ENCODE assay signal across 34 mouse cellular contexts in the genomic region with DNA sequence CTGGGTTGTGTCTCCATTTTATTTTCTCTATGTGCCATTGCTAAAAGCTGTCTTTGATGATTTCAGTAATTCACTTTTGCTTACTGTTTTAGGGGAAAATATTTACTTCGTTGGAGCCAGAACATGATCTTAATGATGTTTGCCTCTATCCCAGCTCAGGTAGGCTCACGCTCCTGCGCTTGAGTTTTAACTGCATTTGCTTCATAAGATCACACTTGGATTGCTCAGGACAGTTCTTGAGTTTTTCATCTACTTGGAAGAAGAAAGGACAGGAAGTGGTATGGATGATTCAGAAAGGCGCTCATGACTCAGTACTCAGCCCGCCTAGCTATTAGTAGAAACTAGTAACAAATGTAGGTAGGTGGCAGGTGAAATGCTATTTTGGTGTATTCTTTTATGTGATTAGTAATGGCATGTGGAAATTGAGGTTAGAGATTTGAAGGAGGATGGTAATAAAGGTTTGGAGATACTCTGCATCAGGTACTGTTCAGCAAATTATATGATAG. TPM values are rescaled to one million over a fixed set of nuclear protein-coding genes. Genes with fewer than 3 reads are reported as not detected.
DNase-seq lines count a peak whose midpoint lies in the region; ATAC-seq and TF ChIP-seq lines count a peak whose summit lies in the region.
"Had no signal": no experiment of that assay in that cellular context is flagged by ENCODE, and none has a peak within 500 bp of the region (broad histone marks: within the 10 kb centered on the region; RNA-seq: fewer than 3 reads in every experiment).

No protein-coding gene starts in this region.

- H3K4me2 ChIP-seq in midbrain, embryonic 11.5 days = no peak overlapping the region
- H3K4me2 ChIP-seq in midbrain, embryonic 15.5 days = no peak overlapping the region
- no peak overlapping the region for H3K4me2 ChIP-seq in hindbrain, embryonic 14.5 days (replicated peaks)
- no peak overlapping the region for H3K4me2 ChIP-seq in stomach, postnatal 0 days (replicated peaks; ENCODE audit: low read depth)
- H3K4me2 ChIP-seq: embryonic facial prominence, embryonic 12.5 days; forebrain, embryonic 15.5 days; heart, embryonic 13.5 days; limb, embryonic 12.5 days; midbrain, embryonic 13.5 days had no signal

- no peak for TF ChIP-seq EP300 in stomach, postnatal 0 days (optimal IDR thresholded peaks at IDR 0.05)

- H3K4me1 ChIP-seq in midbrain, embryonic 11.5 days (ENCODE audit: control insufficient read depth, insufficient read depth, low read length) = no peaks in the 10 kb centered on the region
- no peaks in the 10 kb centered on the region for H3K4me1 ChIP-seq in midbrain, embryonic 15.5 days
- no peaks in the 10 kb centered on the region for H3K4me1 ChIP-seq in hindbrain, embryonic 14.5 days (replicated peaks; ENCODE audit: control insufficient read depth, insufficient read depth, low read length)
- H3K4me1 ChIP-seq in stomach, postnatal 0 days (replicated peaks; ENCODE audit: control insufficient read depth, insufficient read depth) = no peaks in the 10 kb centered on the region
- H3K4me1 ChIP-seq: embryonic facial prominence, embryonic 12.5 days; forebrain, embryonic 10.5 days; forebrain, embryonic 15.5 days; heart, embryonic 13.5 days; hindbrain, embryonic 10.5 days; limb, embryonic 12.5 days; midbrain, embryonic 13.5 days had no signal

- no peak overlapping the region for H3K27ac ChIP-seq in midbrain, embryonic 11.5 days (ENCODE audit: low read depth, low read length)
- no peak overlapping the region for H3K27ac ChIP-seq in midbrain, embryonic 15.5 days
- no peak overlapping the region for H3K27ac ChIP-seq in hindbrain, embryonic 14.5 days
- no peak overlapping the region for H3K27ac ChIP-seq in stomach, postnatal 0 days (replicated peaks)
- H3K27ac ChIP-seq: embryonic facial prominence, embryonic 12.5 days; forebrain, embryonic 10.5 days; forebrain, embryonic 15.5 days; heart, adult 2 months; heart, embryonic 13.5 days; hindbrain, embryonic 10.5 days; kidney, postnatal 0 days; left cerebral cortex, adult 2 months; limb, embryonic 12.5 days; midbrain, embryonic 13.5 days had no signal

- H3K27me3 ChIP-seq in midbrain, embryonic 11.5 days (ENCODE audit: control insufficient read depth, insufficient read depth, low read length) = no peaks in the 10 kb centered on the region
- no peaks in the 10 kb centered on the region for H3K27me3 ChIP-seq in midbrain, embryonic 15.5 days (replicated peaks)
- H3K27me3 ChIP-seq in hindbrain, embryonic 14.5 days (ENCODE audit: control insufficient read depth, insufficient read depth, low read length) = no peaks in the 10 kb centered on the region
- H3K27me3 ChIP-seq in stomach, postnatal 0 days (ENCODE audit: control insufficient read depth, insufficient read depth, low read length) = no peaks in the 10 kb centered on the region
- H3K27me3 ChIP-seq: embryonic facial prominence, embryonic 12.5 days; forebrain, embryonic 15.5 days; heart, embryonic 13.5 days; limb, embryonic 12.5 days; megakaryocyte, embryonic 14.5 days; midbrain, embryonic 13.5 days had no signal

- ATAC-seq in midbrain, embryonic 11.5 days (ENCODE audit: low FRiP score) = no peak
- no peak for ATAC-seq in midbrain, embryonic 15.5 days (replicated peaks)
- peak; percentile 66 for ATAC-seq in CD4-positive, CD25-positive, alpha-beta regulatory T cell, adult 4 months
- ATAC-seq in hindbrain, embryonic 14.5 days (ENCODE audit: low FRiP score) = no peak
- ATAC-seq in stomach, postnatal 0 days (ENCODE audit: low FRiP score, low TSS enrichment) = no peak
- ATAC-seq: forebrain, embryonic 15.5 days; hindbrain, embryonic 16.5 days; intestine, embryonic 16.5 days; midbrain, embryonic 13.5 days had no signal

- H3K36me3 ChIP-seq in midbrain, embryonic 11.5 days (ENCODE audit: control insufficient read depth, insufficient read depth, low read length) = peaks cover 11% of the 10 kb centered on the region; the same call in 1 of the 2 replicates
- H3K36me3 ChIP-seq in midbrain, embryonic 15.5 days (replicated peaks) = peaks cover 51% of the 10 kb centered on the region
- H3K36me3 ChIP-seq in hindbrain, embryonic 14.5 days (replicated peaks; ENCODE audit: control insufficient read depth, insufficient read depth) = peaks cover 92% of the 10 kb centered on the region
- peaks cover 23% of the 10 kb centered on the region for H3K36me3 ChIP-seq in stomach, postnatal 0 days (ENCODE audit: control insufficient read depth, insufficient read depth, low read length)

- no peak for TF ChIP-seq CTCF in stomach, postnatal 0 days (IDR thresholded peaks at IDR 0.05; ENCODE audit: low read depth)

- 95% methylated on average over 5 of the region's 5 CpGs for WGBS in midbrain, embryonic 11.5 days
- 97% methylated on average over 5 of the region's 5 CpGs for WGBS in midbrain, embryonic 15.5 days
- WGBS in hindbrain, embryonic 14.5 days = 99% methylated on average over 5 of the region's 5 CpGs
- 89% methylated on average over 5 of the region's 5 CpGs for WGBS in stomach, postnatal 0 days

- H3K9me3 ChIP-seq in midbrain, embryonic 11.5 days (ENCODE audit: control insufficient read depth, low read length) = no peaks in the 10 kb centered on the region
- H3K9me3 ChIP-seq in midbrain, embryonic 15.5 days = no peaks in the 10 kb centered on the region
- no peaks in the 10 kb centered on the region for H3K9me3 ChIP-seq in hindbrain, embryonic 14.5 days (ENCODE audit: control insufficient read depth, low read length)
- no peaks in the 10 kb centered on the region for H3K9me3 ChIP-seq in stomach, postnatal 0 days (ENCODE audit: control insufficient read depth, low read length)
- H3K9me3 ChIP-seq: embryonic facial prominence, embryonic 12.5 days; forebrain, embryonic 10.5 days; forebrain, embryonic 15.5 days; heart, embryonic 13.5 days; hindbrain, embryonic 10.5 days; limb, embryonic 12.5 days; megakaryocyte, embryonic 14.5 days; midbrain, embryonic 13.5 days had no signal

- no peak overlapping the region for H3K4me3 ChIP-seq in midbrain, embryonic 11.5 days (ENCODE audit: low read depth, low read length)
- no peak overlapping the region for H3K4me3 ChIP-seq in midbrain, embryonic 15.5 days
- H3K4me3 ChIP-seq in hindbrain, embryonic 14.5 days (replicated peaks; ENCODE audit: low read length) = no peak overlapping the region
- no peak overlapping the region for H3K4me3 ChIP-seq in stomach, postnatal 0 days (ENCODE audit: low read depth, low read length)
- H3K4me3 ChIP-seq: embryonic facial prominence, embryonic 12.5 days; forebrain, embryonic 10.5 days; forebrain, embryonic 15.5 days; heart, adult 2 months; heart, embryonic 13.5 days; hindbrain, embryonic 10.5 days; left cerebral cortex, adult 2 months; limb, embryonic 12.5 days; megakaryocyte, embryonic 14.5 days; midbrain, embryonic 13.5 days had no signal

- H3K9ac ChIP-seq in midbrain, embryonic 11.5 days (ENCODE audit: low read length) = no peak overlapping the region
- no peak overlapping the region for H3K9ac ChIP-seq in midbrain, embryonic 15.5 days
- H3K9ac ChIP-seq in hindbrain, embryonic 14.5 days = no peak overlapping the region
- H3K9ac ChIP-seq in stomach, postnatal 0 days (ENCODE audit: low read length) = no peak overlapping the region
- H3K9ac ChIP-seq: embryonic facial prominence, embryonic 12.5 days; forebrain, embryonic 15.5 days; heart, embryonic 13.5 days; limb, embryonic 12.5 days; midbrain, embryonic 13.5 days had no signal

- DNase-seq in midbrain, embryonic 11.5 days (ENCODE audit: low spot score, missing footprints) = peak; percentile 45
- DNase-seq in induced T-regulatory cell, adult 2 months (ENCODE audit: low read depth) = peak; percentile 82
- no peak for DNase-seq in hindbrain, embryonic 14.5 days (ENCODE audit: low spot score)
- DNase-seq in kidney, postnatal 4 days = no peak
- DNase-seq in stomach, postnatal 0 days (ENCODE audit: low spot score) = no peak
- DNase-seq: adrenal gland, adult 2 months; adrenal gland, postnatal 36 days; cerebellum, adult 8-10 months; cerebellum, postnatal 36 days; embryo, embryonic 11 days; gastrocnemius, postnatal 25 days; heart, adult 2 months; heart, postnatal 10 days; kidney, adult 8-10 months; layer of hippocampus, adult 9-11 months; lung, postnatal 36 days; right cerebral cortex, postnatal 4 days; thymus, postnatal 4 days had no signal

RNA-seq across cellular contexts. Expression of gene Nol10, which starts 25.3 kb away (rescaled TPM):
- 32.8 and 36.9 TPM in 2 replicates for polyA plus RNA-seq in midbrain, embryonic 11.5 days (2014; fragmentation: Nextera tagmentation; extraction: Ambion mirVana)
- 20.7 and 21.6 TPM in 2 replicates for polyA plus RNA-seq in midbrain, embryonic 15.5 days (2015; fragmentation: Nextera tagmentation; extraction: Ambion mirVana)
- polyA plus RNA-seq in CD4-positive, CD25-positive, alpha-beta regulatory T cell, adult 4 months (2017; shearing (Covaris generic)) = 10 to 100 TPM; 29.4 to 39.4 TPM
- polyA plus RNA-seq in hindbrain, embryonic 14.5 days (2014; fragmentation: Nextera tagmentation; extraction: Ambion mirVana) = 22.0 and 23.5 TPM in 2 replicates
- 7.3 and 8.2 TPM in 2 replicates for polyA plus RNA-seq in stomach, postnatal 0 days (2015; fragmentation: Nextera tagmentation; extraction: Ambion mirVana)

RNA-seq across cellular contexts. Expression of gene Atp6v1c2, which starts 44.4 kb away (rescaled TPM):
- 0.37 and 0.65 TPM in 2 replicates for polyA plus RNA-seq in midbrain, embryonic 11.5 days (2014; fragmentation: Nextera tagmentation; extraction: Ambion mirVana)
- polyA plus RNA-seq in midbrain, embryonic 15.5 days (2015; fragmentation: Nextera tagmentation; extraction: Ambion mirVana) = 0.59 and 0.75 TPM in 2 replicates
- not detected for polyA plus RNA-seq in CD4-positive, CD25-positive, alpha-beta regulatory T cell, adult 4 months (2017; shearing (Covaris generic))
- polyA plus RNA-seq in hindbrain, embryonic 14.5 days (2014; fragmentation: Nextera tagmentation; extraction: Ambion mirVana) = 0.55 and 0.67 TPM in 2 replicates
- polyA plus RNA-seq in stomach, postnatal 0 days (2015; fragmentation: Nextera tagmentation; extraction: Ambion mirVana) = 14.6 and 16.3 TPM in 2 replicates
- polyA plus RNA-seq: liver, adult 2 months; liver, embryonic 16.5 days had no signal

Comparison
In these comparisons a context has a peak if more than half of its experiments do, and no peak if none do; other contexts are left out.
1. DNase-seq: peak in midbrain, embryonic 11.5 days (single experiment) and induced T-regulatory cell, adult 2 months (single experiment); none in hindbrain, embryonic 14.5 days (single experiment), kidney, postnatal 4 days (0 of 2) and stomach, postnatal 0 days (single experiment).